Mouse (Mus musculus): ENCODE results near the gene Cyth3. TPM values are rescaled to one million over a fixed set of nuclear protein-coding genes. Genes with fewer than 3 reads are reported as not detected.

The Cyth3 gene
- polyA plus RNA-seq, 1 experiment, result 21.0 TPM

DNA sequence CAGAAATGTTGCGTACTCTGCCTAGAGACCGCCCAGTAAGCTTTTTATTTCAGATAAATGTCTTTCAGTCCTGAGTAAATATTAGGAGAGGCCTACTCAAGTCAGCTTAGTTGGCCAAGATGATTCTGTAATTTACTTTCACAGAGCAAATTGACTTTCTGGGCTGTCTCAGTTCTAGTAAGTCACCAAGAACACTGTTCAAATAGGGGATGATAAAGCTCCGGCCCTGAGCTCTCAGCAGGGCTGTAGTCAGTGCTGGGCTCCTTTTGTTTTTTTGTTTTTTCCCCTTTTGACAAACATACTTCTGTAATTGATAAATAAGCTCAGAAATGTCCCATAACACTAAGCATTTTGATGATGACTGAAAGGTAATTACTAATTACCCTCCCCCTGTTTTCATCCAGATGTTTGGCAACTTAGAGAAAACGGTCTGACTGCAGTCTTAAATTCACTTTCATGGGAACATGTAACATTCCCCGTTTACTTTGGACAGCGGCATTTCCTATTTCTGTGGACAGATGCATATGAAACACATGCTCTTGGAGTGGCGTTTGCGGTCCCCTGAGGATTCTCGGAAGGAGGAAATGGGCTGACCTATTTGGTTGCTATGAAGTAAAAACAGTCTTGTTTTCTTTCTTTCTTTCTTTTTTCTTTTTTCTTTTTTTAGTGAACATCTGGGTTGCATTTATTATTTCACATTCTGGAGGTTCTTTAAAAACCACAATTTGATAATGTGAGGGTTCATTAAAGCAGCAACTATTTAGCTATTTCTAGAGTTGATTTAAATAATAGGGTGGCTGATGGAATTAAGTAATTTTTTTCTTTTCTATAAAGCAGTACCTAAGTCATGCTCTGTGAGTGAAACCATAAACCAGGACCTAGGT lies 10.7 kb downstream of the Cyth3 start:
- TF ChIP-seq POLR2A (IDR thresholded peaks at IDR 0.05; ENCODE audit: borderline replicate concordance, low read depth, low read length) (no peak), CTCF (IDR thresholded peaks at IDR 0.05; ENCODE audit: low read depth, low read length) (no peak)
- H3K4me3 ChIP-seq (ENCODE audit: insufficient read depth, low read length), result no peak overlapping the region
- H3K4me1 ChIP-seq (ENCODE audit: control insufficient read depth, insufficient read depth, low read length), result peaks cover 4% of the 10 kb centered on the region; the same call in 1 of the 2 replicates
- H3K27ac ChIP-seq (ENCODE audit: insufficient read depth, low read depth, low read length), result no peak overlapping the region

DNA sequence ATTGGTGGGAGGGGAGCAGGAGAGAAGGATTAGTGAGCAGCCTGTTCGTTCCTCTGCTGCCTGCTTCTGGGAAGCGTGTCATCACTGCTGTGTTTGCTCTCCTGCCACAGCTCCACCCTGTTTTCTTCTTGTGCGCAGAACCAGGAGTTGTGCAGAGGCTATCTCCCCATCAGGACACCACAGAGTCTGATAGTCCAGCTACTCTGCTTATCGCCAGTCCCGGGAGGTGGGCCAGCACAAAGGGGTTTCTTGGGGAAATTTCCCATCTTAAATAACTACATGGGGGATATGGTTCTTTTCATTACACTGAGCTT lies 11.3 kb downstream of the Cyth3 start:
- Histone ChIP-seq H3K4me3 (ENCODE audit: insufficient read depth, low read length) (no peak overlapping the region), H3K4me1 (ENCODE audit: control insufficient read depth, insufficient read depth, low read length) (peaks cover 4% of the 10 kb centered on the region; the same call in 1 of the 2 replicates), H3K27ac (ENCODE audit: insufficient read depth, low read depth, low read length) (no peak overlapping the region)
- no peak for TF ChIP-seq POLR2A (IDR thresholded peaks at IDR 0.05; ENCODE audit: borderline replicate concordance, low read depth, low read length)
- no peak for TF ChIP-seq CTCF (IDR thresholded peaks at IDR 0.05; ENCODE audit: low read depth, low read length)

DNA sequence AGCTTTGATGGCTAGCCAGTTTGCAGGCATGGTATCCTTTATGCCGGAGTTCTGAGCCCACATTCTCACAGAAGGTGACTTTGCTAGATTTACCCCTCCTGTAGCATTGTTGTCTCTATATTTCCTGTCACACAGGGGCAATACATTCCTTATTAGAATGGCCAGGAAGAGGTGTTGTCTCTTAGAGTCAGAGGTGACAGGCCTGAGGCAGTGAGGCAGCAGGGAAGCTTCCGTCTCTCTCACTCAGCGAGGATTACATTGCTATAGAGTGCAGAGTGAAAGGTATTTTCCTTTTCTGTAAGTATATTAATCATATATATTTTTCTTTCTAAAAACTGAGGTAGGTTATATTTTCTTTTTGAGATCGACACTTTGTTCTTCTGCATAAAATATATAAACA lies 11.6 kb downstream of the Cyth3 start:
- no peak overlapping the region for H3K4me3 ChIP-seq (ENCODE audit: insufficient read depth, low read length)
- peaks cover 4% of the 10 kb centered on the region; the same call in 1 of the 2 replicates for H3K4me1 ChIP-seq (ENCODE audit: control insufficient read depth, insufficient read depth, low read length)
- no peak overlapping the region for H3K27ac ChIP-seq (ENCODE audit: insufficient read depth, low read depth, low read length)
- no peak for TF ChIP-seq CTCF (IDR thresholded peaks at IDR 0.05; ENCODE audit: low read depth, low read length)

DNA sequence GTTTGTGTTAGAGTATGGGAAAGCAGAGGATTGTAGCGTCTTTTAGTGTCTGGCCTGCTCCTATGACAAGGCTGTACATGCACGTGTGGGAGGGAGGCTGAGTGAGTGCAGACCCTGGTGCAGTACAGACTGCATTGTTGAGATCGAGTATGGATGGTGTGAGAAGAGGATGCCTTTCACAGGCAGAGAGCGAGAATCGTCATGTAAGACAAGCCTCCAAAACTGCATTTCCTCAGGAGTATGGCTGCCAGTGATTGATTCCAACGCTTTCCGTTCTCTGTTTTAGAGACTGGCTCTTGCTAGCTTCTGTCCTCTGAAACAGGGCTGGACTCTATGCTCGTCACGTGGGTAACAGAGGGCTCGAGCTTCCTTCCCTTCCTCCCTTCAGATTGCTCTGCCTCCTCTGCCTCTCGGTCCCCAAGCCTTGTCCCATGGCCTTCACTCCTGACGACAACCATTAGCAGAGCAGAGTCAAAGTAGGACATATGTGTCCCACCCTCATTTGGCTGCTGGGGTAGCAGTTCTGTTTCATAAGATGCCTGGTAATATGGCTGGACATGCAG lies 12.4 kb downstream of the Cyth3 start:
- H3K27ac ChIP-seq (ENCODE audit: insufficient read depth, low read depth, low read length), result no peak overlapping the region

DNA sequence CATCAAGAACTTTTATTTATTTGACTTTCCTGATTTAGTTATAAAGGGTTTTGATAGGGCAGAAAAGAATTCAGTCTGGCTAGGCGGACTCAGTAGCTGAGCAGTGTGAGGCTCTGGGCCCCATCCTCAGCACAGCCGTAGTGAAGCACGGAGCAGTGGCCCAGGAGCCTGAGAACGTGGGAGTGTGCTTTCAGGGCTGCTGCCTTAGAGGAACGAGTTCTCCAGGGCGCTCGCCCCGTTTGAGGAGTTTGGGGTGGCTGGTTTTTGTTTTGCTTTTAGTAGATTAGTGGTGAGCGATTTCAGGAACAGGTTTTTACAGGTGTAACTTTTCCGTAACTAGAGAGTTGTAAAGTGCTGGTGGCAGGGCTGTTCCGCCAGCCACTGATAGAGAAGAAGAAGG lies 13.1 kb downstream of the Cyth3 start:
- Histone ChIP-seq H3K27ac (ENCODE audit: insufficient read depth, low read depth, low read length) (no peak overlapping the region), H3K4me3 (ENCODE audit: insufficient read depth, low read length) (no peak overlapping the region), H3K4me1 (ENCODE audit: control insufficient read depth, insufficient read depth, low read length) (peaks cover 2% of the 10 kb centered on the region; the same call in 1 of the 2 replicates)
- TF ChIP-seq CTCF (IDR thresholded peaks at IDR 0.05; ENCODE audit: low read depth, low read length) (no peak), POLR2A (IDR thresholded peaks at IDR 0.05; ENCODE audit: borderline replicate concordance, low read depth, low read length) (no peak)

More for the DNA sequence above, 12.4 kb downstream of the Cyth3 start:
- no peak overlapping the region for H3K4me3 ChIP-seq (ENCODE audit: insufficient read depth, low read length)
- TF ChIP-seq CTCF (IDR thresholded peaks at IDR 0.05; ENCODE audit: low read depth, low read length) (no peak), POLR2A (IDR thresholded peaks at IDR 0.05; ENCODE audit: borderline replicate concordance, low read depth, low read length) (no peak)
- peaks cover 2% of the 10 kb centered on the region; the same call in 1 of the 2 replicates for H3K4me1 ChIP-seq (ENCODE audit: control insufficient read depth, insufficient read depth, low read length)

DNA sequence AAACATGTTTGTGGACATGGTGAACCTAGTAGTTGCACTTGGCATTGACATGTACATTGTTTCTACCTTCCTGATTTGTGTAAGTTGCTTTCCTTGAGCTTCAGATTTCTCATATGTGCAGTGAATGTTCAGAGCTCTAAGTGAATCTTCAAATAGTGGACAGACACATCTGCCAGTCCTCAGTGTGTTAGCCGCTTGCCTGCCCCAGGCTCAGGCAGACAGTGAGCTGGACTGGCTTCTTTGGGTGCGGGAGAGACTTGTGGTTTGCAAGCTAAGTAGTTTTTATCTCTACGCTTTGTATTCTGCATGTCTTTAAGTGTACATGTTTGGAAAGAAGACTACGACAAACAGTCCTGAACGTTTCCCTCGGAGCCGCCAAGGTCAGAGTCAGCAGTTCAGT lies 13.9 kb downstream of the Cyth3 start:
- H3K4me3 ChIP-seq (ENCODE audit: insufficient read depth, low read length), result no peak overlapping the region
- no peak overlapping the region for H3K27ac ChIP-seq (ENCODE audit: insufficient read depth, low read depth, low read length)
- TF ChIP-seq CTCF (IDR thresholded peaks at IDR 0.05; ENCODE audit: low read depth, low read length) (no peak), POLR2A (IDR thresholded peaks at IDR 0.05; ENCODE audit: borderline replicate concordance, low read depth, low read length) (no peak)

DNA sequence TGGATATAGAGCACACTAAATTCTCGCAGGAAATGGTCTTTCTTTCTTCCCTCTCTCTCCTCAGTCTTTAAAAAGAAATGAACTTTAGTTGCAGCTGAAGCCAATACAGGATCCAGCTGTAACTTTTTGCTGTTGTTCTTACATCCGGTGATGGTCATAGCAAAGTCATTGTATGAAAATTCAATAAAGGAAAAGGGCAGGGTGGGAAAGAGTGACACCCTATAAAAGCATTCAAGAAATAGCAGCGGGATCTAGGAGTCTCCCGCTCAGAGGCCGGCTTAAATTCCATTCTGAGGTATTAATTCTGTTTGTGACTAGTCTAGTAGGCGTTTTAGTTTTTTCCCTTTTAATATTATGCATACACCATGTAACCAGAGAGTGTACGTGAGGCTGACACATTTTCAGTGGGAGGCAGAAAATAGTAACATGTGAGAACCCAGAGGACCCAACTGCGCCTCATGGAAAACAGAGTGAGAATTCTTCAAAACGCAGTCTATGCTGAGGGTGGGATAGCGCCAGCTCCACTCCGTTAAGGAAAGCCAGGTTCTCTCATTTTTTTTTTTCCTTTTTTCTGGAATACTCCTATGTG lies 15.7 kb downstream of the Cyth3 start:
- Histone ChIP-seq H3K27ac (ENCODE audit: insufficient read depth, low read depth, low read length) (no peak overlapping the region), H3K4me1 (ENCODE audit: control insufficient read depth, insufficient read depth, low read length) (peaks cover 10% of the 10 kb centered on the region), H3K4me3 (ENCODE audit: insufficient read depth, low read length) (no peak overlapping the region)
- TF ChIP-seq POLR2A (IDR thresholded peaks at IDR 0.05; ENCODE audit: borderline replicate concordance, low read depth, low read length) (no peak), CTCF (IDR thresholded peaks at IDR 0.05; ENCODE audit: low read depth, low read length) (no peak)

More for the DNA sequence above, 13.9 kb downstream of the Cyth3 start:
- H3K4me1 ChIP-seq (ENCODE audit: control insufficient read depth, insufficient read depth, low read length), result peaks cover 2% of the 10 kb centered on the region; the same call in 1 of the 2 replicates

DNA sequence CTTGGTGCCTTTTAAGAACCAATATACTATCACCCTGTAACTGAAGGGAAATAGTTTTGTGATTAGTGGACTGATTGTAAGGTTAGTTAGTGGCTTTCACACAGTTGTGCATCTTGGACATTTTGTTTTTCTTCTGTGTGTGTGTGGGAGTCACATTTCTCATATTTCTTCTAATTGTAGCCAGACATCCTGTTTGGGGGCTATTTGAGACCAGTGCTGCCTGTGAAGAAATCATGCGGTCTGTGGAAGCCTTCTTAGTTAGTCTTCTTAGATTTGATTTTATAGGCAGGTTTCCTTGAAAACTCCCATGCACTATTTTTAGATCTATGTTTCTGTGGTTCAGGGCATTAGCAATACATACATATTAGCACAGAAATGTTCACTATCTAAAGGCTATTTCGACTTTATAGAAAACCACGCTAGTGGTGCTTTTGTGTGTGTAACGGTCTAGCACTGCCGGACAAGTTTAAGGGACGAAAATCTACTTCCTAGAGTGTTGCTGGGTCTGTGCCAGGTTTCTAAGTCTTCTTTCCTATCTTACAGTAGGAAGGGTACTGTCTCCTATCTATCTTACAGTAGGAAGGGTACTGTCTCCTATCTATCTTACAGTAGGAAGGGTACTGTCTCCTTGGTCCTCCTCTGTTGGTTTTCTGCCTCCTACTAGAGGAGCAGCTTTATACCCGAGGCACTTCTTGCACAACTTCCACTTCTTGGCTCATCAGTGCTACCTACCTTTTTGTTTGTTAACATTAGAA lies 16.4 kb downstream of the Cyth3 start:
- no peak overlapping the region for H3K27ac ChIP-seq (ENCODE audit: insufficient read depth, low read depth, low read length)
- no peak overlapping the region for H3K4me3 ChIP-seq (ENCODE audit: insufficient read depth, low read length)
- H3K4me1 ChIP-seq (ENCODE audit: control insufficient read depth, insufficient read depth, low read length), result peaks cover 7% of the 10 kb centered on the region
- TF ChIP-seq CTCF (IDR thresholded peaks at IDR 0.05; ENCODE audit: low read depth, low read length), result no peak
- no peak for TF ChIP-seq POLR2A (IDR thresholded peaks at IDR 0.05; ENCODE audit: borderline replicate concordance, low read depth, low read length)

DNA sequence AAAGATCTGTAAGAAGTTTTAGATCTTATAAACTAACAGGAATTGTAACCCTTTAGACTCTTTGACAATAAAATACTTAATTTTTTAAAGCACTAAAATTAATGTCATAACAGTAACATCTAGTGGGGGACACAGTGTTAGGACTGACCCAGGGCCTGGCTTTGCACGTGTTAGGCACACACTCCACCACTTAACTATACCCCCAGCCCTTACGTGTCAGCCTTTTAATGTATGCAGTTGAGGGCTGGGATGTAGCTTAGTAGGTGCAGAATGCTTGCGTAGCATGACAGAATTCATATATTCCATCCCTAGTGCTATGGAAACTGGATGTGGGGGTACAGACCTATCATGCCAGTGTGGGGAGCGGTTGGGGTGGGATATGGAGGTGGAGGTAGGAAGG lies 17.1 kb downstream of the Cyth3 start:
- TF ChIP-seq POLR2A (IDR thresholded peaks at IDR 0.05; ENCODE audit: borderline replicate concordance, low read depth, low read length), result no peak
- TF ChIP-seq CTCF (IDR thresholded peaks at IDR 0.05; ENCODE audit: low read depth, low read length), result no peak
- no peak overlapping the region for H3K27ac ChIP-seq (ENCODE audit: insufficient read depth, low read depth, low read length)
- peaks cover 7% of the 10 kb centered on the region for H3K4me1 ChIP-seq (ENCODE audit: control insufficient read depth, insufficient read depth, low read length)
- no peak overlapping the region for H3K4me3 ChIP-seq (ENCODE audit: insufficient read depth, low read length)
